Mouse (Mus musculus): ENCODE data around the gene D630045J12Rik. TPM values are rescaled to one million over a fixed set of nuclear protein-coding genes. Genes with fewer than 3 reads are reported as not detected.

The D630045J12Rik gene
- polyA plus RNA-seq, 1 experiment from 2014 or later: 4.9 TPM

GRCm38 (mm10) chr6:38124207-38124835 lies 129.5 kb downstream of the D630045J12Rik start, which contains the start of gene Atp6v0a4:
Gene Atp6v0a4 (minus strand): TSS chr6:38124586.
- no peak for ATAC-seq (ENCODE audit: insufficient number of reproducible peaks, low FRiP score, low TSS enrichment, low read depth)

DNA sequence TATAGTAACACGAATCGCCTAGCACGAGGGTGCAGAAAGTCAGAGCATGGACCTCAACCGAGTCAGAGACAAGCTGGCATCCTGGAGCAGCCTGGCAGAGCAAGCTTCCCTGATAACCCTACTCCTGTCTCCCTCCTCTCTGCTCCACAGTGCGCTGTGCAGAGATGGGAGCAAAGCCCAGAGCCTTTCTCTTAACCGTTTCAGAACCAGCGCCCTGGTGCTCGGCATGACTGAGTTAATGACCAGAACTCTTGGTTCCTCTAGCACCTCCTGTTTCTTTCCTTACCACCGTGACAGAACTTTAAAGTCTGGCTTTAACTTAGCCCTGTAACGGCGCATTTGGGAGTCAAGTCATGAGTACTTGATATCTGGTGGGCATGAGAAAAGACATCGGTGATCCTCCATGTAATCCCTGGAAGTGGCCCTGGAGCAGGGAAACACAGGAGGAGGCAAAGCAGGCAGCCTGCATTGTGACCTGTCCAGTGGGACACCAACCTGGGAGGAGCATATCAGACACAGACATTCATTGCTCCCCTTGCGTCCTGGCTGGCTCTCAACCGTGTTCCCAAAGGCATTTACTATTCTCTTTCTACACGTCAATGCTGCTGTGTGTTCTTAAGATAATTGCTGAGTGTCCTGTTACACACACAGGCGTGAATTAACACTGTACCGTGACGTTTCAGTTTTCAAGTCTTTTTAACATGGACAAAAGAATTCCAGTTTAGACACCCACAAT lies 130.2 kb downstream of the D630045J12Rik start:
- Histone ChIP-seq H3K9me3 (no peaks in the 10 kb centered on the region), H3K9ac (no peak overlapping the region), H3K4me1 (peaks cover 16% of the 10 kb centered on the region; the same call in 1 of the 2 replicates), H3K4me2 (no peak overlapping the region), H3K27me3 (no peaks in the 10 kb centered on the region), H3K4me3 (no peak overlapping the region), H3K36me3 (peaks cover 22% of the 10 kb centered on the region), H3K27ac (no peak overlapping the region)
- ATAC-seq (ENCODE audit: insufficient number of reproducible peaks, low FRiP score, low TSS enrichment, low read depth): no peak
- WGBS: 62% methylated on average over 18 of the region's 18 CpGs

More at GRCm38 (mm10) chr6:38124207-38124835, 129.5 kb downstream of the D630045J12Rik start, which contains the start of gene Atp6v0a4:
- no peaks in the 10 kb centered on the region for H3K27me3 ChIP-seq
- H3K36me3 ChIP-seq: peaks cover 24% of the 10 kb centered on the region
- H3K9ac ChIP-seq: no peak within 1 kb of the TSS
- H3K4me3 ChIP-seq: no peak within 1 kb of the TSS
- H3K4me2 ChIP-seq: no peak within 1 kb of the TSS
- WGBS: 52% methylated on average over 7 of the region's 7 CpGs
- no peaks in the 10 kb centered on the region for H3K9me3 ChIP-seq
- H3K4me1 ChIP-seq: peaks cover 16% of the 10 kb centered on the region; the same call in 1 of the 2 replicates
- no peak within 1 kb of the TSS for H3K27ac ChIP-seq

DNA sequence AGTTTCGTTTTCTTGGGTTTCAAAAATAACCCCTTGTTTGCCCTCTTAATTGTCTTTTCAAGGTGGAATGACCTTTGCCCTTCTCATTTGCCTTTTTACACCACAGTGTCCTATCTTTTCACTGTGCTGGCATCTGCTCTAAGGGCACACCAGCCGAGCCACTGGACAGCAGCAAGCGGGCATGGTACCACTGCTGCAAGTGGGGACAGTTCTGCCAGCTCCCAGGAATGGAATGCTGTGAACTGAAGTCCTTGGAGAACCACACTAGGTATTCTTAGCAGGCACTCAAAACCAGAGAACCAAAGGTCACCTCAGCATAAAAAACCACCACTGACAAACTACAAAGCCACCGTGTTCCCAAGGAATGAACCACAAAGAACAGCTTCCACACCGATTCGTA lies 131.0 kb downstream of the D630045J12Rik start:
- Histone ChIP-seq H3K27ac (no peak overlapping the region), H3K9ac (no peak overlapping the region), H3K36me3 (peaks cover 14% of the 10 kb centered on the region), H3K9me3 (no peaks in the 10 kb centered on the region), H3K4me2 (no peak overlapping the region), H3K4me3 (no peak overlapping the region), H3K4me1 (peaks cover 16% of the 10 kb centered on the region; the same call in 1 of the 2 replicates), H3K27me3 (no peaks in the 10 kb centered on the region)
- WGBS: 73% methylated on average over 6 of the region's 6 CpGs
- no peak for ATAC-seq (ENCODE audit: insufficient number of reproducible peaks, low FRiP score, low TSS enrichment, low read depth)

GRCm38 (mm10) chr6:38121843-38122242 lies 132.0 kb downstream of the D630045J12Rik start:
- Histone ChIP-seq H3K4me1 (peaks cover 16% of the 10 kb centered on the region; the same call in 1 of the 2 replicates), H3K4me2 (no peak overlapping the region), H3K9me3 (no peaks in the 10 kb centered on the region), H3K36me3 (peaks cover 10% of the 10 kb centered on the region), H3K27me3 (no peaks in the 10 kb centered on the region), H3K9ac (no peak overlapping the region), H3K4me3 (no peak overlapping the region), H3K27ac (no peak overlapping the region)
- ATAC-seq (ENCODE audit: insufficient number of reproducible peaks, low FRiP score, low TSS enrichment, low read depth): no peak
- 74% methylated on average over 5 of the region's 5 CpGs for WGBS

DNA sequence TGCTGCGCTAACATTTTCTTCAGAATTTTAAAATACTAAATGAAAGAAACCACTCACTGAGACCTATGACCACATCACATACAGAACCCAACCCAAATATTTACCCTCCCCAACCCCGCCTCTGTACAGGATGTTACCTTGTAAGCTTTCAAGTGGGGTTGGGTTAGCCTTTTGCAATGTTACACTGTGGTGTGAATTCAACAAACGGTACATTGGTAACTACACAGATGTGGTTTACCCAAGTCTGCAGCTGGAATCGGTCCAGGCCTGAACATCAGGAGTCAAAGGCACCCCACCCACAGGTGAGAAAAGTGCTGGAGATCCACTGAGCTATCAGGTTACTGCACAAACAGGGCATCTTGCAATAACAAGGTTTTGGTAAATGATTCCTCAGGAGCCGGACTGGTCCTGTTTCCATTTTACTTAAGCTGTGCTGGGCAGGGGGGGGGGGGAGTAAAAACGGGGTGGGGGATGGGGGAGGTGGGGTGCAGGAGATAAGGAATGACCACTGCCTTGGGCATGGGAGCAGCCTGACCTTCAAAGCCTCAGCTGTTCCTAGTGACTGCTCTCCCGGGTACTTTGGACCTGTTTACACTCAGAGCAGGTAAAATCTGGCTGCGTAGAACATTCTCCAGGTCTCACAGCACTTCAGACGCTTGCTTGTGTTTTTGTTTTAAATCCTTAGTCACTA lies 133.0 kb downstream of the D630045J12Rik start:
- 57% methylated on average over 9 of the region's 9 CpGs for WGBS
- peak; percentile 61 for ATAC-seq (ENCODE audit: insufficient number of reproducible peaks, low FRiP score, low TSS enrichment, low read depth)
- Histone ChIP-seq H3K27me3 (no peaks in the 10 kb centered on the region), H3K27ac (0 out of 2 replicates have a peak overlapping the region, but pooled peaks have one; percentile 52), H3K4me1 (peaks cover 16% of the 10 kb centered on the region; the same call in 1 of the 2 replicates), H3K9ac (no peak overlapping the region), H3K9me3 (no peaks in the 10 kb centered on the region), H3K4me2 (no peak overlapping the region), H3K36me3 (peaks cover 2% of the 10 kb centered on the region; the same call in 1 of the 2 replicates), H3K4me3 (no peak overlapping the region)

DNA sequence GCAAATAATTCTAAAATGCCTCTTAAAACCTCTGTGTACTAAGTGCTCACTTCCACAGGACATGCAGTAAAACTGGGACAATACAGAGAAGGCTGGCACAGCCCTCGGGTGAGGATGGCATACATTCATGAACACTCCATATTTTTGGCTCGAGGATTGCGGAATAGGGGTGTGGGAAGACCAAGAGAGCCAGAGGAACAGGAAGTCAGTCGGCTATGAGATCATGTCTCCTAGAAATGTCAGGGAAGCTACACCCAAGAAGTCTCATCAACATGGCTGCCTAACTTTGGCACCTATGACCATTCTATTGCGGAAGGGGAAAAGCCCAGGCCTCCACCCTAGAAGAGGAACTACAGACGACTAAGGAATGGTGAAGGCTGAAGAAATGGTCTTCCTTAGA lies 135.5 kb downstream of the D630045J12Rik start:
- H3K4me2 ChIP-seq: no peak overlapping the region
- peaks cover 7% of the 10 kb centered on the region; the same call in 1 of the 2 replicates for H3K4me1 ChIP-seq
- ATAC-seq (ENCODE audit: insufficient number of reproducible peaks, low FRiP score, low TSS enrichment, low read depth): no peak
- H3K36me3 ChIP-seq: no peaks in the 10 kb centered on the region
- no peaks in the 10 kb centered on the region for H3K9me3 ChIP-seq
- no peaks in the 10 kb centered on the region for H3K27me3 ChIP-seq
- no peak overlapping the region for H3K9ac ChIP-seq
- no peak overlapping the region for H3K4me3 ChIP-seq
- H3K27ac ChIP-seq: no peak overlapping the region
- WGBS: 88% methylated on average over 6 of the region's 6 CpGs

DNA sequence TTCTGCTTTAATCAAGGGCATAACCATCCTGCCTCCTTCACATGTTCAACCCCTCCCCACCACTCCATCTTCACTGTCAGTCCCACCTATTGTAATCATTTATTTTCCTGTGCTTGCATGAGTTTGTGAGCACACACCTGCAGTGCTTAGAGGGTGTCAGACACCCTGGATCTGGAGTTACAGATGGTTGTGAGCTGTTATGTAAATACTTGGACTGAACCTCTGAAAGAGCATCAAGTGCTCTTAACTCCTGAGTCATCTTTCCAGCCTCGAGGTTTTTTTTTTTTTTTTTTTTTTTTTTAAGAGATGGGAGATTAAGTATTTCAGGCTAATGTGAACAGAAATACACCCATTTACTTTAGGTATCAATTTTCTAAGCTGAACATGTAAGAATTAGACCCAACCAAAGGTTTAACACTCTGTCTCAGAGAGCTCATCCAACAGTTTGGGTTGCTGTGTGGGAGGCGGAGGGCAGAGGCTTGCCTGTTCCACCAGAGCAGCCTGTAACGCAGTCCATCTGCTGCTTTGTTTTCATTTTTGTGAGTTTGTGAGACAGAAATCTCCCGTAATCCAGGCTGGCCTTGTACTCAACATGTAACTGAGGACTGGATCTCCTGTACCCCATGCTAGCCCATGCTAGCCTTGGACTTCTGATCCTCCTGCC lies 137.6 kb downstream of the D630045J12Rik start:
- H3K4me3 ChIP-seq: no peak overlapping the region
- H3K27ac ChIP-seq: no peak overlapping the region
- ATAC-seq (ENCODE audit: insufficient number of reproducible peaks, low FRiP score, low TSS enrichment, low read depth): no peak
- H3K4me1 ChIP-seq: peaks cover 5% of the 10 kb centered on the region; the same call in 1 of the 2 replicates
- no peaks in the 10 kb centered on the region for H3K9me3 ChIP-seq
- H3K36me3 ChIP-seq: no peaks in the 10 kb centered on the region
- no peak overlapping the region for H3K9ac ChIP-seq
- WGBS: 47% methylated on average over 4 of the region's 4 CpGs
- no peaks in the 10 kb centered on the region for H3K27me3 ChIP-seq
- H3K4me2 ChIP-seq: no peak overlapping the region

- no peak overlapping the region for H3K4me2 ChIP-seq
- 0 out of 2 replicates have a peak, but pooled peaks cover 3% of the 10 kb centered on the region for H3K27me3 ChIP-seq
- H3K4me1 ChIP-seq: peaks cover 10% of the 10 kb centered on the region
- H3K27ac ChIP-seq: no peak overlapping the region
- no peak for ATAC-seq (ENCODE audit: insufficient number of reproducible peaks, low FRiP score, low TSS enrichment, low read depth)
- 70% methylated on average over 9 of the region's 9 CpGs for WGBS
- no peak overlapping the region for H3K4me3 ChIP-seq
- no peaks in the 10 kb centered on the region for H3K36me3 ChIP-seq
- no peak overlapping the region for H3K9ac ChIP-seq
- H3K9me3 ChIP-seq: no peaks in the 10 kb centered on the region
These were observed 142.9 kb downstream of the D630045J12Rik start for GRCm38 (mm10) chr6:38110859-38111258.

DNA sequence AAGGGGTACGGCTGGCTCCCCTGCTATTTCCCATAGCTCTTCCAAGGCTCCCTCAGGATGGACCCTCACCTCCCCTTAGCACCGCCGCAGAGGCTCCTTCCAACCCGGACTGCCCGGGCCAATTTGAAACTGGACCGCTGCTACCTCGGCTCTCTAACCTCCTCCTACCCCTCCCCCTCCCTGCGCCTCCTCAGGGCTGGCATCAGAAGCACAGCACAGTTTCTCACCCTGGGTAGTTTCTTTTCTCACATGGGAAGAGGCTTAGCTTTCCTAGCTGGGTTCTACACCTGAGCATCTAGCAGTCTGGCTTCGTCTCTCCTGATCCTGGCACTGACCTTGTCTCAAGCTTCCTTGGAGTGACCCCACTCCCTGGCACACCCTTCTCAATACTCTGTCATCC lies 143.9 kb downstream of the D630045J12Rik start:
- no peak overlapping the region for H3K27ac ChIP-seq
- no peaks in the 10 kb centered on the region for H3K36me3 ChIP-seq
- H3K4me3 ChIP-seq: no peak overlapping the region
- no peak for ATAC-seq (ENCODE audit: insufficient number of reproducible peaks, low FRiP score, low TSS enrichment, low read depth)
- H3K27me3 ChIP-seq: 0 out of 2 replicates have a peak, but pooled peaks cover 3% of the 10 kb centered on the region
- peaks cover 10% of the 10 kb centered on the region for H3K4me1 ChIP-seq
- 14% methylated on average over 9 of the region's 9 CpGs for WGBS
- no peak overlapping the region for H3K4me2 ChIP-seq
- H3K9ac ChIP-seq: no peak overlapping the region
- no peaks in the 10 kb centered on the region for H3K9me3 ChIP-seq

- no peaks in the 10 kb centered on the region for H3K9me3 ChIP-seq
- 30% methylated on average over 9 of the region's 9 CpGs for WGBS
- H3K4me3 ChIP-seq: no peak within 1 kb of the TSS
- H3K4me1 ChIP-seq: peaks cover 10% of the 10 kb centered on the region
- H3K9ac ChIP-seq: no peak within 1 kb of the TSS
- no peak within 1 kb of the TSS for H3K4me2 ChIP-seq
- 0 out of 2 replicates have a peak, but pooled peaks cover 3% of the 10 kb centered on the region for H3K27me3 ChIP-seq
- no peak for ATAC-seq (ENCODE audit: insufficient number of reproducible peaks, low FRiP score, low TSS enrichment, low read depth)
- no peak within 1 kb of the TSS for H3K27ac ChIP-seq
- H3K36me3 ChIP-seq: no peaks in the 10 kb centered on the region
These were observed 144.5 kb downstream of the D630045J12Rik start, which contains the start of gene Tmem213 for GRCm38 (mm10) chr6:38109160-38109795. Gene Tmem213 (plus strand): TSS chr6:38109255.

DNA sequence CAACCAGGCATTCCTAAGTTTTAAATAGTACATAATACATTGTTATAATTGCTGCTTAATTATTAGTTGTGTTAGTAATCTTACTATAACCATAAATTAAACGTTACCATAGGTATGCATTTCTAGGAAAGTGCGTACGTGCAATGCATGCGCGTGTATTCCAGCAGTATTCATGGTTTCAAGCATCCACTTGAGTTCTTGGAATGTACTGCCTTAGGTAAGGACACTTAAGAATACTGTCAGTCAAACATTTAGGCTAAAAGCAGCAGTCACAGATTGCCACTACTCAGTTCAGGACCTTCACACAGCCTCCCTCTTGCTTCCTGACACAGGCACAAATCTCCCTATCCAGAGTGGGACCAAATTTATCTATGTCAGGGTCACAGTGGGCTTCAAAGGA lies 145.4 kb downstream of the D630045J12Rik start:
- Histone ChIP-seq H3K27me3 (0 out of 2 replicates have a peak, but pooled peaks cover 3% of the 10 kb centered on the region), H3K4me2 (no peak overlapping the region), H3K36me3 (no peaks in the 10 kb centered on the region), H3K4me1 (peaks cover 16% of the 10 kb centered on the region), H3K27ac (no peak overlapping the region), H3K4me3 (no peak overlapping the region), H3K9me3 (no peaks in the 10 kb centered on the region), H3K9ac (no peak overlapping the region)
- WGBS: 85% methylated on average over 5 of the region's 5 CpGs
- no peak for ATAC-seq (ENCODE audit: insufficient number of reproducible peaks, low FRiP score, low TSS enrichment, low read depth)

Data from limb, embryonic 15.5 days (tissue).